Mouse (Mus musculus) liver, embryonic 11.5 days (tissue): ENCODE results near the gene Fam57b. TPM values are rescaled to one million over a fixed set of nuclear protein-coding genes. Genes with fewer than 3 reads are reported as not detected.
"Not testable (repeated sequence)": the region's sequence is repeated elsewhere in the genome, so short reads cannot be mapped to it uniquely, and the experiment has no call there.

Experiments used
- ATAC-seq: fragments of 200-750 bp; cut with Nextera tagmentation; replicated peaks from 2 replicates; pipeline ENCODE4 v1.8.0; 2017; ENCODE audit warnings: moderate number of reproducible peaks, mild to moderate bottlenecking, moderate TSS enrichment, moderate library complexity; ENCODE audit not compliant: low FRiP score
- DNase-seq: peaks from one replicate; pipeline ENCODE4 v3.0.0-alpha.2; 2017; ENCODE audit warnings: low spot score
- H3K27ac ChIP-seq: fragments of 300-500 bp; sonication (generic); 2 replicates; pipeline ENCODE4 v1.5.1; 2014; ENCODE audit warnings: mild to moderate bottlenecking, low read depth, low read length, control low read depth
- H3K27me3 ChIP-seq: fragments of 300-500 bp; sonication (generic); replicated peaks from 2 replicates; pipeline ENCODE4 v1.6.1; 2014; ENCODE audit warnings: low read length, mixed read lengths; ENCODE audit not compliant: control insufficient read depth, insufficient read depth
- H3K36me3 ChIP-seq: fragments of 300-500 bp; sonication (generic); 2 replicates; pipeline ENCODE4 v1.6.1; 2014; ENCODE audit warnings: mild to moderate bottlenecking, low read length, moderate library complexity, mixed read lengths; ENCODE audit not compliant: control insufficient read depth, insufficient read depth
- H3K4me1 ChIP-seq: fragments of 300-500 bp; sonication (generic); replicated peaks from 2 replicates; pipeline ENCODE4 v1.6.1; 2014; ENCODE audit warnings: low read length, mixed read lengths; ENCODE audit not compliant: control insufficient read depth, insufficient read depth
- H3K4me2 ChIP-seq: fragments of 300-500 bp; sonication (generic); 2 replicates; pipeline ENCODE4 v1.6.1; 2014; ENCODE audit warnings: mild to moderate bottlenecking, control low read depth, moderate library complexity
- H3K4me3 ChIP-seq: fragments of 300-500 bp; sonication (generic); 2 replicates; pipeline ENCODE4 v1.5.1; 2014; ENCODE audit warnings: low read depth, low read length, control low read depth
- H3K9ac ChIP-seq: fragments of 300-500 bp; sonication (generic); 2 replicates; pipeline ENCODE4 v1.6.1; 2014; ENCODE audit warnings: low read depth, low read length, control low read depth
- H3K9me3 ChIP-seq: fragments of 300-500 bp; sonication (generic); 2 replicates; pipeline ENCODE4 v1.6.1; 2016; ENCODE audit warnings: low read length, inconsistent platforms, mixed read lengths; ENCODE audit not compliant: control insufficient read depth
- WGBS: fragments of 180-500 bp; shearing (Covaris S2); extraction: QIAGEN DNeasy Blood & Tissue Kit; methylation state at CpG from one replicate; pipeline ENCODE4 v1.1.7; 2014; 5-methylcytosine and 5-hydroxymethylcytosine counted together
- polyA plus RNA-seq: library from polyadenylated mRNA; unstranded; fragments of >200 nt; fragmentation: Nextera tagmentation; extraction: Ambion mirVana; gene quantifications from 2 replicates; pipeline ENCODE4 v1.2.1, GENCODE M21; 2014

Fam57b gene
- polyA plus RNA-seq, 1 experiment from 2014 or later, result not detected

GRCm38 (mm10) chr7:126775185-126775977 lies 22.1 kb upstream of the Fam57b start:
- H3K36me3 ChIP-seq, result peaks cover 8% of the 10 kb centered on the region; the same call in 1 of the 2 replicates
- H3K4me1 ChIP-seq, result peaks cover 35% of the 10 kb centered on the region
- no peak for ATAC-seq
- DNase-seq, result no peak
- H3K27me3 ChIP-seq, result no peaks in the 10 kb centered on the region
- no peak overlapping the region for H3K4me3 ChIP-seq
- peak overlapping the region; percentile 94 for H3K4me2 ChIP-seq
- H3K27ac ChIP-seq, result peak overlapping the region; percentile 74; the same call in 1 of the 2 replicates
- no peaks in the 10 kb centered on the region for H3K9me3 ChIP-seq
- H3K9ac ChIP-seq, result peak overlapping the region; percentile 25; the same call in 1 of the 2 replicates
- 81% methylated on average over 10 of the region's 10 CpGs for WGBS

GRCm38 (mm10) chr7:126775978-126776234 lies 21.6 kb upstream of the Fam57b start:
- Histone ChIP-seq H3K36me3 (peaks cover 8% of the 10 kb centered on the region; the same call in 1 of the 2 replicates), H3K9ac (peak overlapping the region; percentile 25; the same call in 1 of the 2 replicates), H3K4me2 (peak overlapping the region; percentile 94), H3K27me3 (no peaks in the 10 kb centered on the region), H3K4me3 (no peak overlapping the region), H3K4me1 (peaks cover 37% of the 10 kb centered on the region), H3K9me3 (no peaks in the 10 kb centered on the region), H3K27ac (peak overlapping the region; percentile 74; the same call in 1 of the 2 replicates)
- DNase-seq (no peak), ATAC-seq (no peak)
- 64% methylated on average over 3 of the region's 3 CpGs for WGBS

GRCm38 (mm10) chr7:126776598-126777057 lies 20.8 kb upstream of the Fam57b start, which contains the start of gene Ypel3:
Gene Ypel3, plus strand, starts transcription at chr7:126776955.
- peak within 1 kb of the TSS; percentile 76 for H3K4me3 ChIP-seq
- H3K27ac ChIP-seq, result peak within 1 kb of the TSS; percentile 74
- H3K9ac ChIP-seq, result peak within 1 kb of the TSS; percentile 85
- peaks cover 8% of the 10 kb centered on the region; the same call in 1 of the 2 replicates for H3K36me3 ChIP-seq
- ATAC-seq (peak; percentile 90), DNase-seq (peak; percentile 92)
- no peaks in the 10 kb centered on the region for H3K9me3 ChIP-seq
- H3K4me2 ChIP-seq, result peak within 1 kb of the TSS; percentile 94
- H3K4me1 ChIP-seq, result peaks cover 44% of the 10 kb centered on the region
- no peaks in the 10 kb centered on the region for H3K27me3 ChIP-seq
- under 1% methylated on average over 37 of the region's 37 CpGs for WGBS

GRCm38 (mm10) chr7:126777476-126777875 lies 20.0 kb upstream of the Fam57b start:
- peak overlapping the region; percentile 74; the same call in 1 of the 2 replicates for H3K27ac ChIP-seq
- peak overlapping the region; percentile 76 for H3K4me3 ChIP-seq
- ATAC-seq, result no peak
- H3K4me1 ChIP-seq, result peaks cover 46% of the 10 kb centered on the region
- H3K4me2 ChIP-seq, result peak overlapping the region; percentile 94
- peaks cover 7% of the 10 kb centered on the region; the same call in 1 of the 2 replicates for H3K36me3 ChIP-seq
- no peak for DNase-seq
- H3K9me3 ChIP-seq, result no peaks in the 10 kb centered on the region
- no peaks in the 10 kb centered on the region for H3K27me3 ChIP-seq
- H3K9ac ChIP-seq, result peak overlapping the region; percentile 85
- 53% methylated on average over 10 of the region's 10 CpGs for WGBS

- peak overlapping the region; percentile 94; the same call in 1 of the 2 replicates for H3K4me2 ChIP-seq
- 92% methylated on average over 3 of the region's 3 CpGs for WGBS
- H3K27ac ChIP-seq, result no peak overlapping the region
- ATAC-seq (no peak), DNase-seq (no peak)
- no peak overlapping the region for H3K9ac ChIP-seq
- H3K36me3 ChIP-seq, result peaks cover 5% of the 10 kb centered on the region; the same call in 1 of the 2 replicates
- H3K4me1 ChIP-seq, result peaks cover 46% of the 10 kb centered on the region
- H3K4me3 ChIP-seq, result no peak overlapping the region; the same call in 1 of the 2 replicates
- H3K9me3 ChIP-seq, result no peaks in the 10 kb centered on the region
- no peaks in the 10 kb centered on the region for H3K27me3 ChIP-seq
Observed at GRCm38 (mm10) chr7:126778147-126778546, 19.3 kb upstream of the Fam57b start.

- H3K36me3 ChIP-seq, DNase-seq, H3K27me3 ChIP-seq, H3K27ac ChIP-seq, ATAC-seq, H3K4me3 ChIP-seq, H3K4me2 ChIP-seq, H3K9ac ChIP-seq, H3K9me3 ChIP-seq: not testable (repeated sequence)
- WGBS, result 87% methylated on average over 7 of the region's 7 CpGs
- H3K4me1 ChIP-seq, result peaks cover 46% of the 10 kb centered on the region
Observed at GRCm38 (mm10) chr7:126779101-126779500, 18.4 kb upstream of the Fam57b start.

GRCm38 (mm10) chr7:126779983-126780970 lies 17.2 kb upstream of the Fam57b start:
- Histone ChIP-seq H3K9me3 (no peaks in the 10 kb centered on the region), H3K4me1 (peaks cover 41% of the 10 kb centered on the region), H3K4me3 (peak overlapping the region; percentile 44), H3K4me2 (peak overlapping the region; percentile 74), H3K27ac (peak overlapping the region; percentile 62), H3K9ac (peak overlapping the region; percentile 55), H3K27me3 (no peaks in the 10 kb centered on the region), H3K36me3 (peaks cover 9% of the 10 kb centered on the region; the same call in 1 of the 2 replicates)
- WGBS, result 2% methylated on average over 21 of the region's 21 CpGs
- ATAC-seq, result peak; percentile 72
- DNase-seq, result peak; percentile 91

GRCm38 (mm10) chr7:126780971-126781635 lies 16.4 kb upstream of the Fam57b start, which contains the start of gene Tbx6:
Gene Tbx6, plus strand, starts transcription at chr7:126781483.
- WGBS, result 14% methylated on average over 22 of the region's 22 CpGs
- Histone ChIP-seq H3K4me3 (peak within 1 kb of the TSS; percentile 44), H3K4me2 (peak within 1 kb of the TSS; percentile 74), H3K9me3 (no peaks in the 10 kb centered on the region), H3K27ac (peak within 1 kb of the TSS; percentile 62), H3K36me3 (peaks cover 13% of the 10 kb centered on the region), H3K27me3 (no peaks in the 10 kb centered on the region), H3K4me1 (peaks cover 33% of the 10 kb centered on the region), H3K9ac (peak within 1 kb of the TSS; percentile 55)
- no peak for ATAC-seq
- peak; percentile 60 for DNase-seq
